Mouse (Mus musculus) heart, embryonic 10.5 days (tissue): ENCODE measurements around the gene Zfp263. TPM values are rescaled to one million over a fixed set of nuclear protein-coding genes. Genes with fewer than 3 reads are reported as not detected.

Experiments used
- DNase-seq: peaks from one replicate; pipeline ENCODE4 v3.0.0-alpha.2; 2017; ENCODE audit warnings: low spot score
- H3K27ac ChIP-seq: fragments of 300-500 bp; sonication (generic); 2 replicates; pipeline ENCODE4 v1.5.1; 2016; ENCODE audit warnings: mild to moderate bottlenecking
- H3K27me3 ChIP-seq: fragments of 300-500 bp; sonication (generic); 2 replicates; pipeline ENCODE4 v1.6.1; 2016; ENCODE audit warnings: mild to moderate bottlenecking; ENCODE audit not compliant: poor library complexity, insufficient read depth, severe bottlenecking
- H3K36me3 ChIP-seq: fragments of 300-500 bp; sonication (generic); 2 replicates; pipeline ENCODE4 v1.6.1; 2016; ENCODE audit warnings: mild to moderate bottlenecking, moderate library complexity
- H3K4me1 ChIP-seq: fragments of 300-500 bp; sonication (generic); 2 replicates; pipeline ENCODE4 v1.6.1; 2016; ENCODE audit warnings: mild to moderate bottlenecking
- H3K4me3 ChIP-seq: fragments of 300-500 bp; sonication (generic); 2 replicates; pipeline ENCODE4 v1.5.1; 2016; ENCODE audit warnings: mild to moderate bottlenecking, moderate library complexity
- H3K9me3 ChIP-seq: fragments of 300-500 bp; sonication (generic); 2 replicates; pipeline ENCODE4 v1.6.1; 2016; ENCODE audit warnings: mild to moderate bottlenecking, moderate library complexity
- WGBS: fragments of 180-500 bp; shearing (Covaris S2); methylation state at CpG from one replicate; pipeline ENCODE4 v1.1.7; 2016; 5-methylcytosine and 5-hydroxymethylcytosine counted together
- polyA plus RNA-seq: library from polyadenylated mRNA; unstranded; fragments of >200 nt; fragmentation: Nextera tagmentation; extraction: Ambion mirVana; gene quantifications from 2 replicates; pipeline ENCODE4 v1.2.1, GENCODE M21; 2016

Zfp263 gene
- polyA plus RNA-seq: 33.9 and 36.3 TPM in 2 replicates

- H3K4me3 ChIP-seq: peak within 1 kb of the TSS; percentile 91
- H3K9me3 ChIP-seq: peaks cover 7% of the 10 kb centered on the region
- H3K4me1 ChIP-seq: peaks cover 19% of the 10 kb centered on the region
- WGBS: under 1% methylated on average over 42 of the region's 42 CpGs
- peaks cover 30% of the 10 kb centered on the region for H3K36me3 ChIP-seq
- H3K27ac ChIP-seq: peak within 1 kb of the TSS; percentile 91
- peak; percentile 99 for DNase-seq
- no peaks in the 10 kb centered on the region for H3K27me3 ChIP-seq
These were observed at the start of gene Zfp263 for GRCm38 (mm10) chr16:3743503-3744185. Gene Zfp263, plus strand, starts transcription at chr16:3744093.

- Histone ChIP-seq H3K27me3 (no peaks in the 10 kb centered on the region), H3K9me3 (no peaks in the 10 kb centered on the region), H3K4me1 (no peaks in the 10 kb centered on the region), H3K4me3 (no peak overlapping the region), H3K36me3 (no peaks in the 10 kb centered on the region), H3K27ac (no peak overlapping the region)
- DNase-seq: no peak
- WGBS: 77% methylated on average over 8 of the region's 8 CpGs
These were observed 44.6 kb upstream of the Zfp263 start for GRCm38 (mm10) chr16:3699281-3699680.

GRCm38 (mm10) chr16:3700893-3701292 lies 43.0 kb upstream of the Zfp263 start:
- H3K4me3 ChIP-seq: no peak overlapping the region
- no peaks in the 10 kb centered on the region for H3K9me3 ChIP-seq
- H3K27me3 ChIP-seq: no peaks in the 10 kb centered on the region
- WGBS: 85% methylated on average over 1 of the region's 1 CpGs
- no peaks in the 10 kb centered on the region for H3K36me3 ChIP-seq
- H3K4me1 ChIP-seq: no peaks in the 10 kb centered on the region
- DNase-seq: no peak
- no peak overlapping the region for H3K27ac ChIP-seq

GRCm38 (mm10) chr16:3706680-3707079 lies 37.2 kb upstream of the Zfp263 start:
- Histone ChIP-seq H3K9me3 (no peaks in the 10 kb centered on the region), H3K36me3 (no peaks in the 10 kb centered on the region), H3K4me1 (no peaks in the 10 kb centered on the region), H3K27me3 (no peaks in the 10 kb centered on the region), H3K4me3 (no peak overlapping the region), H3K27ac (no peak overlapping the region)
- no peak for DNase-seq
- WGBS: 80% methylated on average over 6 of the region's 6 CpGs

GRCm38 (mm10) chr16:3714731-3715130 lies 29.2 kb upstream of the Zfp263 start:
- H3K4me3 ChIP-seq: no peak overlapping the region
- no peaks in the 10 kb centered on the region for H3K36me3 ChIP-seq
- WGBS: 87% methylated on average over 2 of the region's 2 CpGs
- H3K27me3 ChIP-seq: no peaks in the 10 kb centered on the region
- DNase-seq: no peak
- no peak overlapping the region for H3K27ac ChIP-seq
- H3K9me3 ChIP-seq: no peaks in the 10 kb centered on the region
- no peaks in the 10 kb centered on the region for H3K4me1 ChIP-seq

GRCm38 (mm10) chr16:3717980-3718379 lies 25.9 kb upstream of the Zfp263 start, which contains the start of gene Mefv:
Gene Mefv, minus strand, starts transcription at chr16:3718097.
- DNase-seq: no peak
- Histone ChIP-seq H3K9me3 (no peaks in the 10 kb centered on the region), H3K4me3 (no peak within 1 kb of the TSS), H3K27ac (no peak within 1 kb of the TSS), H3K27me3 (no peaks in the 10 kb centered on the region), H3K36me3 (no peaks in the 10 kb centered on the region), H3K4me1 (no peaks in the 10 kb centered on the region)
- 80% methylated on average over 6 of the region's 6 CpGs for WGBS

- no peaks in the 10 kb centered on the region for H3K4me1 ChIP-seq
- H3K27ac ChIP-seq: no peak overlapping the region
- no peaks in the 10 kb centered on the region for H3K9me3 ChIP-seq
- H3K36me3 ChIP-seq: no peaks in the 10 kb centered on the region
- 69% methylated on average over 3 of the region's 3 CpGs for WGBS
- no peaks in the 10 kb centered on the region for H3K27me3 ChIP-seq
- DNase-seq: no peak
- H3K4me3 ChIP-seq: no peak overlapping the region
These were observed 20.7 kb upstream of the Zfp263 start for GRCm38 (mm10) chr16:3723231-3723630.

- no peak for DNase-seq
- Histone ChIP-seq H3K27ac (no peak overlapping the region), H3K36me3 (no peaks in the 10 kb centered on the region), H3K4me1 (no peaks in the 10 kb centered on the region), H3K4me3 (no peak overlapping the region), H3K9me3 (no peaks in the 10 kb centered on the region), H3K27me3 (no peaks in the 10 kb centered on the region)
- WGBS: 76% methylated on average over 6 of the region's 6 CpGs
These were observed 15.7 kb upstream of the Zfp263 start for GRCm38 (mm10) chr16:3727980-3728720.

- no peak for DNase-seq
- Histone ChIP-seq H3K36me3 (no peaks in the 10 kb centered on the region), H3K27me3 (no peaks in the 10 kb centered on the region), H3K4me3 (no peak overlapping the region), H3K4me1 (no peaks in the 10 kb centered on the region), H3K9me3 (no peaks in the 10 kb centered on the region), H3K27ac (no peak overlapping the region)
- 78% methylated on average over 4 of the region's 4 CpGs for WGBS
These were observed 11.3 kb upstream of the Zfp263 start for GRCm38 (mm10) chr16:3732612-3733011.

- Histone ChIP-seq H3K27me3 (no peaks in the 10 kb centered on the region), H3K9me3 (no peaks in the 10 kb centered on the region), H3K27ac (no peak overlapping the region), H3K4me1 (no peaks in the 10 kb centered on the region), H3K36me3 (no peaks in the 10 kb centered on the region), H3K4me3 (no peak overlapping the region)
- 68% methylated on average over 1 of the region's 1 CpGs for WGBS
- DNase-seq: no peak
These were observed 10.6 kb upstream of the Zfp263 start for GRCm38 (mm10) chr16:3733198-3733732.

- Histone ChIP-seq H3K9me3 (no peaks in the 10 kb centered on the region; the same call in 1 of the 2 replicates), H3K36me3 (peaks cover 20% of the 10 kb centered on the region), H3K4me1 (peaks cover 19% of the 10 kb centered on the region), H3K27ac (no peak overlapping the region), H3K4me3 (no peak overlapping the region), H3K27me3 (no peaks in the 10 kb centered on the region)
- WGBS: 96% methylated on average over 6 of the region's 6 CpGs
- no peak for DNase-seq
These were observed 1.4 kb upstream of the Zfp263 start for GRCm38 (mm10) chr16:3742466-3742865.

GRCm38 (mm10) chr16:3744186-3744700 lies 350 bp downstream of the Zfp263 start:
- WGBS: 1% methylated on average over 32 of the region's 32 CpGs
- Histone ChIP-seq H3K4me1 (peaks cover 19% of the 10 kb centered on the region), H3K4me3 (peak overlapping the region; percentile 91), H3K27ac (peak overlapping the region; percentile 91), H3K9me3 (peaks cover 13% of the 10 kb centered on the region), H3K36me3 (peaks cover 36% of the 10 kb centered on the region), H3K27me3 (no peaks in the 10 kb centered on the region)
- no peak for DNase-seq

- peaks cover 50% of the 10 kb centered on the region for H3K36me3 ChIP-seq
- WGBS: 83% methylated on average over 4 of the region's 4 CpGs
These were observed 1.8 kb downstream of the Zfp263 start for GRCm38 (mm10) chr16:3745656-3746055.

More at GRCm38 (mm10) chr16:3745656-3746055, 1.8 kb downstream of the Zfp263 start:
- Histone ChIP-seq H3K27me3 (no peaks in the 10 kb centered on the region), H3K27ac (no peak overlapping the region), H3K9me3 (peaks cover 24% of the 10 kb centered on the region), H3K4me3 (peak overlapping the region; percentile 91), H3K4me1 (peaks cover 19% of the 10 kb centered on the region)
- no peak for DNase-seq
